Mouse (Mus musculus) embryonic fibroblast, embryonic 13.5 days (primary cell): Measurements from ENCODE around the gene Schip1.

Source experiments
- CTCF ChIP-seq: IDR thresholded peaks from 2 replicates; pipeline ENCODE4 v1.5.1; 2011; ENCODE audit warnings: mild to moderate bottlenecking, control low read depth, low read length, moderate library complexity, borderline replicate concordance; ENCODE audit not compliant: insufficient read depth
- POLR2A ChIP-seq: IDR thresholded peaks from 2 replicates; pipeline ENCODE4 v1.6.1; 2011; ENCODE audit warnings: low read depth, mild to moderate bottlenecking, control low read depth, low read length, moderate library complexity

DNA sequence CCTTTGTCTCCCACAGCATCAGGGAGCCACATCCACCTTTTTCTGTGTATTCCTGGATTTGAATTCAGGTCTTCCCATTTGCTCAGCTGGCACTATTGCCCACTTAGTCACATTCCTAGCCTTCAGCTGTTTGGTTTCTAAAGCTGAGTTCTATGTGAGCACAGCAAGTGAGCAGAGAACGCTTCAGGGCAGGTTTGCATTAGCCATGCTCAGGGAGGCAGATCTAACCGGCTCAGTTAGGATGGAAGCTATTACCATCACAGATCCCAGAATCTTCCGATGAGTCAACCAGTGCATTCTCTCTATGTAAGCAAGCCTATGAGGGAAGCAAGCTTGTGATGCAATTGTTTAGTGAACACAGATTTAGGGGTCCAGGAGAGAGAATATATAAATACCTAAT, 320.9 kb downstream of the Schip1 start:
- TF ChIP-seq POLR2A (no peak), CTCF (no peak)
